Mouse (Mus musculus) embryonic facial prominence, embryonic 11.5 days (tissue): ENCODE data around the gene Hdac7. TPM values are rescaled to one million over a fixed set of nuclear protein-coding genes. Genes with fewer than 3 reads are reported as not detected.
"Not testable (repeated sequence)": the region's sequence is repeated elsewhere in the genome, so short reads cannot be mapped to it uniquely, and the experiment has no call there.

Source experiments
- ATAC-seq: fragments of 200-750 bp; cut with Nextera tagmentation; replicated peaks from 2 replicates; pipeline ENCODE4 v1.8.0; 2017; ENCODE audit warnings: low read depth; ENCODE audit not compliant: insufficient number of reproducible peaks, low FRiP score, low TSS enrichment
- DNase-seq: peaks from one replicate; pipeline ENCODE4 v3.0.0-alpha.2; 2015; ENCODE audit warnings: low spot score
- H3K27ac ChIP-seq: fragments of 300-500 bp; sonication (generic); replicated peaks from 2 replicates; pipeline ENCODE4 v1.5.1; 2014; ENCODE audit warnings: mild to moderate bottlenecking, low read depth, low read length, control low read depth
- H3K27me3 ChIP-seq: fragments of 300-500 bp; sonication (generic); 2 replicates; pipeline ENCODE4 v1.6.1; 2014; ENCODE audit warnings: mild to moderate bottlenecking, low read length, moderate library complexity, mixed read lengths; ENCODE audit not compliant: control insufficient read depth, insufficient read depth
- H3K36me3 ChIP-seq: fragments of 300-500 bp; sonication (generic); replicated peaks from 2 replicates; pipeline ENCODE4 v1.6.1; 2014; ENCODE audit warnings: low read depth, mild to moderate bottlenecking, low read length, moderate library complexity, mixed read lengths; ENCODE audit not compliant: control insufficient read depth, insufficient read depth
- H3K4me1 ChIP-seq: fragments of 300-500 bp; sonication (generic); 2 replicates; pipeline ENCODE4 v1.6.1; 2014; ENCODE audit warnings: low read length, mixed read lengths; ENCODE audit not compliant: control insufficient read depth, insufficient read depth
- H3K4me2 ChIP-seq: fragments of 300-500 bp; sonication (generic); 2 replicates; pipeline ENCODE4 v1.6.1; 2014; ENCODE audit warnings: low read depth, mild to moderate bottlenecking, control low read depth, low read length, moderate library complexity
- H3K4me3 ChIP-seq: fragments of 300-500 bp; sonication (generic); 2 replicates; pipeline ENCODE4 v1.5.1; 2014; ENCODE audit warnings: low read depth, low read length, control low read depth
- H3K9ac ChIP-seq: fragments of 300-500 bp; sonication (generic); replicated peaks from 2 replicates; pipeline ENCODE4 v1.6.1; 2014; ENCODE audit warnings: mild to moderate bottlenecking, control low read depth, low read length
- H3K9me3 ChIP-seq: fragments of 300-500 bp; sonication (generic); replicated peaks from 2 replicates; pipeline ENCODE4 v1.6.1; 2016; ENCODE audit warnings: mild to moderate bottlenecking, low read length, inconsistent platforms, mixed read lengths; ENCODE audit not compliant: control insufficient read depth
- WGBS: fragments of 180-500 bp; shearing (Covaris S2); extraction: QIAGEN DNeasy Blood & Tissue Kit; methylation state at CpG from one replicate; pipeline ENCODE4 v1.1.7; 2014; 5-methylcytosine and 5-hydroxymethylcytosine counted together
- polyA plus RNA-seq: library from polyadenylated mRNA; unstranded; fragments of >200 nt; fragmentation: Nextera tagmentation; extraction: Ambion mirVana; gene quantifications from 2 replicates; pipeline ENCODE4 v1.2.1, GENCODE M21; 2014

Gene Hdac7
- polyA plus RNA-seq, 1 experiment from 2014 or later = 17.0 TPM

- Histone ChIP-seq H3K9me3 (no peaks in the 10 kb centered on the region), H3K36me3 (no peaks in the 10 kb centered on the region), H3K27ac (no peak overlapping the region), H3K4me3 (no peak overlapping the region), H3K4me1 (no peaks in the 10 kb centered on the region), H3K4me2 (no peak overlapping the region), H3K9ac (no peak overlapping the region), H3K27me3 (no peaks in the 10 kb centered on the region)
- ATAC-seq (no peak), DNase-seq (no peak)
- WGBS = 82% methylated on average over 8 of the region's 8 CpGs
These were observed 31.5 kb upstream of the Hdac7 start for GRCm38 (mm10) chr15:97875784-97876183.

GRCm38 (mm10) chr15:97873717-97874116 is 29.4 kb upstream of the Hdac7 start:
- Histone ChIP-seq H3K9ac (no peak overlapping the region), H3K4me1 (no peaks in the 10 kb centered on the region), H3K36me3 (no peaks in the 10 kb centered on the region), H3K9me3 (no peaks in the 10 kb centered on the region), H3K4me2 (no peak overlapping the region), H3K27me3 (no peaks in the 10 kb centered on the region), H3K27ac (no peak overlapping the region), H3K4me3 (no peak overlapping the region)
- WGBS = 57% methylated on average over 9 of the region's 9 CpGs
- DNase-seq (no peak), ATAC-seq (no peak)

GRCm38 (mm10) chr15:97872161-97872560 is 27.9 kb upstream of the Hdac7 start:
- no peak overlapping the region for H3K4me3 ChIP-seq
- DNase-seq (no peak), ATAC-seq (no peak)
- no peaks in the 10 kb centered on the region for H3K4me1 ChIP-seq
- no peak overlapping the region for H3K27ac ChIP-seq
- H3K36me3 ChIP-seq = no peaks in the 10 kb centered on the region
- no peaks in the 10 kb centered on the region for H3K27me3 ChIP-seq
- no peak overlapping the region for H3K9ac ChIP-seq
- WGBS = 92% methylated on average over 8 of the region's 8 CpGs
- H3K9me3 ChIP-seq = no peaks in the 10 kb centered on the region
- no peak overlapping the region for H3K4me2 ChIP-seq

GRCm38 (mm10) chr15:97871055-97872030 is 27.0 kb upstream of the Hdac7 start:
- 84% methylated on average over 19 of the region's 19 CpGs for WGBS
- H3K4me1 ChIP-seq = no peaks in the 10 kb centered on the region
- H3K4me3 ChIP-seq = no peak overlapping the region
- H3K4me2 ChIP-seq = no peak overlapping the region
- no peaks in the 10 kb centered on the region for H3K36me3 ChIP-seq
- no peak overlapping the region for H3K27ac ChIP-seq
- no peak for DNase-seq
- H3K9ac ChIP-seq = no peak overlapping the region
- no peaks in the 10 kb centered on the region for H3K9me3 ChIP-seq
- H3K27me3 ChIP-seq = no peaks in the 10 kb centered on the region
- no peak for ATAC-seq

GRCm38 (mm10) chr15:97870116-97870515 is 25.8 kb upstream of the Hdac7 start:
- H3K9me3 ChIP-seq, ATAC-seq, H3K36me3 ChIP-seq, H3K4me3 ChIP-seq, H3K27me3 ChIP-seq, H3K27ac ChIP-seq, H3K4me1 ChIP-seq, DNase-seq, H3K4me2 ChIP-seq, H3K9ac ChIP-seq: not testable (repeated sequence)
- 82% methylated on average over 4 of the region's 4 CpGs for WGBS

- ATAC-seq (no peak), DNase-seq (no peak)
- Histone ChIP-seq H3K9me3 (peaks cover 3% of the 10 kb centered on the region), H3K9ac (no peak overlapping the region), H3K27me3 (no peaks in the 10 kb centered on the region), H3K4me1 (no peaks in the 10 kb centered on the region), H3K4me2 (no peak overlapping the region), H3K27ac (no peak overlapping the region), H3K36me3 (no peaks in the 10 kb centered on the region), H3K4me3 (no peak overlapping the region)
- 86% methylated on average over 6 of the region's 6 CpGs for WGBS
These were observed 24.7 kb upstream of the Hdac7 start for GRCm38 (mm10) chr15:97868985-97869384.

- 88% methylated on average over 2 of the region's 2 CpGs for WGBS
- no peak overlapping the region for H3K4me2 ChIP-seq
- no peak for ATAC-seq
- H3K27ac ChIP-seq = no peak overlapping the region
- H3K9ac ChIP-seq = no peak overlapping the region
- H3K4me1 ChIP-seq = no peaks in the 10 kb centered on the region
- H3K9me3 ChIP-seq = peaks cover 3% of the 10 kb centered on the region
- H3K27me3 ChIP-seq = no peaks in the 10 kb centered on the region
- DNase-seq = no peak
- H3K36me3 ChIP-seq = no peaks in the 10 kb centered on the region
- no peak overlapping the region for H3K4me3 ChIP-seq
These were observed 21.7 kb upstream of the Hdac7 start for GRCm38 (mm10) chr15:97865988-97866387.

GRCm38 (mm10) chr15:97865175-97865574 is 20.9 kb upstream of the Hdac7 start:
- 67% methylated on average over 6 of the region's 6 CpGs for WGBS

More at GRCm38 (mm10) chr15:97865175-97865574, 20.9 kb upstream of the Hdac7 start:
- Histone ChIP-seq H3K4me2 (no peak overlapping the region), H3K9me3 (peaks cover 3% of the 10 kb centered on the region), H3K4me3 (no peak overlapping the region), H3K4me1 (no peaks in the 10 kb centered on the region), H3K27me3 (no peaks in the 10 kb centered on the region), H3K27ac (no peak overlapping the region), H3K36me3 (no peaks in the 10 kb centered on the region), H3K9ac (no peak overlapping the region)
- DNase-seq (no peak), ATAC-seq (no peak)
